Mouse (Mus musculus) gastrocnemius, adult 8-10 months (tissue): Measurements from ENCODE around the gene Eno2. TPM values are rescaled to one million over a fixed set of nuclear protein-coding genes. Genes with fewer than 3 reads are reported as not detected.

Source experiments
- DNase-seq, 2 experiments: peaks; one replicate each; pipeline ENCODE4 v3.0.0; 2022; ENCODE audit warnings: low spot score in 2 of 2
- total RNA-seq, 4 experiments: library from RNA; stranded (reverse); gene quantifications; 2 replicates each; pipeline ENCODE4 v1.2.4; 2022

The Eno2 gene
- total RNA-seq, 4 experiments from 2014 or later: 0.75 to 1.4 (median 1.1) TPM

DNA sequence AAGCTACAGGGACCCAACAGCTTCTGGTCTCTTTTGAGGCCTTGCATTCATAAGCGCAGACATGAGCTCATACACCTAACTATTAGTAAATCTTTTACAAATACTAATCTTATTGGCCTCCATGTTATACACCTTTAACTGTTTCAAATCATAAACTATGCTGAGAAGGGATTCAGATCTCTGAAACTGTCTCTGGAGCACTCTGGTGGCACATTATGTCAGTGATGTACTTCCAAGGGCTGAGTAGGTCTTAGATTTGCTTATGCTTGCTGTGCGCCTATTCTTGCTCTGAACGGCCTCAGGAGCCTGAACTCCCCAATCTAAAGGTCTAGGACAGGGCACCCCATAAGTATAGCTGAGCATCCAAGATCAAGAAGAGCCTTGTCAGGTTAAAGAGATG is 27.6 kb downstream of the Eno2 start:
- no peak for DNase-seq

DNA sequence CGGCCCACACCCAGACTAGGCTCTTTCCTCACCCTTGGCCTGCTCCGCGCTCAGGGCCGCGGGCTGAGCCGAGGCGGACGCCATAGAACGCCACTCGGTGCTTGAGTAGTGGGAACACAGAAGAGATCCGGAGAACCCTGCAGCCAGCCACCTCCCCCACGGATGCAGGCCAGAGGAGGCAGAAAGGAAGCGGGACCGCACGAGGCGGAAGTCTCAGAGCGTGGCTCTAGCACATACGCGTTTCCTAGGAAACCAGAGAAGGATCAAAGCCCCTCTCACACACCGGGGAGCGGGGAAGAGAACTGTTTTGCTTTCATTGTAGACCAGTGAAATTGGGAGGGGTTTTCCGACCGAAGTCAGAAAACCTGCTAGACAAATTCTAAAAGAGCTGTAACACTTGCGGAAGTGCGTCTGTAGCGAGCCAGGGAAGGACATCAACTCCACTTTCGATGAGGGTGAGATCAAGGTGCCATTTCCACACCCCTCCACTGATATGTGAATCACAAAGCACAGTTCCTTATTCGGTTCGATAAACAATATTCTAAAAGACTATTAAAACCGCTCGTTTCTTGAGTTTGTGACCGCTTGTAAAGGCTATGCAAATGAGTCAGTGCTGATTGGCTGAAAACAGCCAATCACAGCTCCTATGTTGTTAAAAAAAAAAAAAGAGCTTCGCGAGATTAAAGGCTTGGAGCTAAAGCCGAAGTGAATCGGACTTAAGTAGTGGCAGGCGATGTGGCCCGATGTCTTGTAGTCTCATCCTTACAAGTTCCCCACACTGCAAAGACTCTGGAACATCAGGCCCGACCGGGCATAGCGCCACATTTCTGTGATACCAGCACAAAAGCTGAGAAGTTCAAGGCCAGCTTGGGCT is 28.3 kb downstream of the Eno2 start, which contains the start of gene Grcc10:
Gene Grcc10 (minus strand): TSS at position 487 of the 874 bp plus-strand sequence.
- peak; percentile 77 to 81 for DNase-seq

DNA sequence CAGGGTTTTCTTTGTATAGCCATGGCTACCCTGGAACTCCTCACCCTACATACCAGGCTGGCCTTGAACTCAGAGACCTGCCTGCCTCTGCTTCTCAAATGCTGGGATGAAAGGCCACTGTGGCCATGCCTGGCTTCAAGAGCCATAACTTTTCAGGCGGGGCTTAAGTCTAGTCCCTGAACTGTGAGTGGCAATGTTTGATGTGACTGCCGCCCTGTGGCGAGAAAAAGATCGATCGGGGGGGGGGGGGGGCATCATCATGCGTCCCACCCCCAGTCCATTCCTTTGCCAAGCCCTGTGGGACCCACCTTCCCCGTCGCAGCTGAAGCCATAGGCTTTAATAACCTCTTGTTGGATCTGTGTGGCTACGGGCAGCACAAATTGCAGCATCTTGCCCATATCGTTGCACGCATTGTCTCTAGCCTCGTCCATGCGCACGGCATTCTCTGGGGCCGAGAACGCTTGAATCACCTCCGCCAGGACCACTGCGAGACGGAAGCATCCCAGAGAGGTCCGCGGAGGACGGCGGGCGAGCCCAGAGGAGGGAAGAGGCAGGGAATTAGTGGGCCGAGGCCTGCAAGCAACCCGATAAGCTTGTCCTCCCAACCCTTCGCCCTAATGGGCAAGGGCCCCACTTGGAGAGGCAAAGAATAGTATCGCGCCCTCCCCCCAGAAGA is 29.1 kb downstream of the Eno2 start:
- no peak for DNase-seq

DNA sequence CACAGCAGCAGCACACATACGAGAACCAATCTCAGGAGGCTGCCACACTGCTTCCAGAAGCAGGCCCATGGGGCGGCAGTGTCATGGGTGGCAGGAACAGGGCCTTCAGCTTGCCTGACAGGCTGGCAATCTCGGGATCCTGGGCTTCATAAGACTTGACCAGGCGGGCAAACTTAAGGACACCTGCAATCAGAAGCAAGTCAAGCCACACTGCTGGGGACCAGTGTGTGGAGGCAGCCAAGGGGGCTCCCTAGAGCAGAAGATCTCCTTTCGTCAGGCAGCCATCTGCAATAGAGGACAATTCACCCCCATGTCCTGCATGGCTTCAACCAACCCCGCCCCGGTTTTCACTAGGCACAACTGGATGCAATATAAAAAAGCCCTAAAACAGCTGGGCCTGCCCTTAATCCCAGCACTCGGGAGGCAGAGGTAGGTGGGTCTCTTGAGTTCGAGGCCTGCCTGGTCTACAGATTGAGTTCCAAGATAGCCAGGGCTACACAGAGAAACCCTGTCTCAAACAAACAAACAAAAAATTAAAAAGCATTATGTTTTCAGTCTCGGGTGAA is 30.2 kb downstream of the Eno2 start:
- no peak for DNase-seq

DNA sequence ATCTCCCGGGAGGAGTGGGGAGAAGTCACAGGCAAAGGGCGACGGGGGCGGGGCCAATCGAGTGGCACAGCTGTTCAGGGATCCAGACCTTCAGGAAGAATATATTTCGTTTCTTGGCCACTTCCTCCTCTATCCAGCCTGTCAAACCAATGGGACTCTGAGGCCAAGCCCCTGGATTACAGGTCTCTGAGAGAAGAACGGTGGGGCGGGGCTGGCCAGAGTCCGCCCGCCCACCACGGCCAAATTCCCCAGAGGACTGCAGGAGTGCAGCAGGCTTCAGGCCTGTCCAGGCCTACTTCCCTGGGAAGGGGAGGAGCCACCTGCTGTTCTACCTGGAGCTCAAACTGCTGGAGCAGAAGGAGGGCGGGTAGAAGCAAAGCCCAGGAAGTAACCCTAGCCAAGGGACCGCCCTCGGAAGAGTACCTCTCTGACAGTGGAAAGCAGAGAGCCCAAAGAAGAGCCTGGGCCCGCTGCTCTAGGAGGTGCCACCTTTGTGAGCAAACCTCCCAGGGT is 30.9 kb downstream of the Eno2 start, which contains the start of gene Ptpn6:
Gene Ptpn6 (minus strand): TSS at position 204 of the 513 bp plus-strand sequence.
- no peak for DNase-seq

DNA sequence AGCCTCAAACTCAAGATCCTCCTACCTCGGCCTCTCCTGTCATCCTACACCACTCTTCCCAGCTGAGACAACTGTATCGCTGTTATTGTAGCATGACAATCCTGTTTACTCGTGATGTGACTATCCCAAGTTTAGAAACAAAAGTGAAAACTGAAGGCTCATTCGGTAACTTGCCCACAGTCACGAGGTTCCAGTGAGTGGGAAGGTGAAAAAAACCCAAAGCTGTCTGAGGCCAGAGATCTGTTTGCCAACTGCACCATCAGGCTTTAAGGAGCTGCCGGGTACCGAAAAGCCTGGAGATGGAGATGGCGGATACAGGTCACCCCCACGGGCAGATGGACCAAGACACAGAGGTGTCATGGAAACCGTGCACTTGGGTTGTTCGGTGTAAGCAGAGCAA is 32.4 kb downstream of the Eno2 start:
- DNase-seq: no peak

DNA sequence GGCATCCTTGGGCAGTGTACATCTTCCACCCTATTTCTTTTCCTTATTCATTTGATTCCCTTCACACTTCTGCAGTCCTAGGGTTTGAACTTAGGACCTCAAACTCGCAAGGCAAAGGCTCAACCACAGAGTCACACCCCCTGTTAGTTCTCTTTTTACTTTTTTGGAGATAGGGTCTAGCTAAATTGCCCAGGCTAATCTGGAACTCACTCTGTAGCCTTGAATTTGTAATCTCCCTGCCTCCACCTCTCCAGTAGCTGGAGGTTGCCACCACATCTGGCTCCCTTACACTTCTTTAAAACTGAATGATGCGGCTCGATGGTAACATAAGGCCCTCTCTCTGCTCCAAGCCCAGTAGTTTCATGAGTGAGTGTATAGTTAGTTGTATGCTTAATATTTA is 35.1 kb downstream of the Eno2 start:
- DNase-seq: no peak

DNA sequence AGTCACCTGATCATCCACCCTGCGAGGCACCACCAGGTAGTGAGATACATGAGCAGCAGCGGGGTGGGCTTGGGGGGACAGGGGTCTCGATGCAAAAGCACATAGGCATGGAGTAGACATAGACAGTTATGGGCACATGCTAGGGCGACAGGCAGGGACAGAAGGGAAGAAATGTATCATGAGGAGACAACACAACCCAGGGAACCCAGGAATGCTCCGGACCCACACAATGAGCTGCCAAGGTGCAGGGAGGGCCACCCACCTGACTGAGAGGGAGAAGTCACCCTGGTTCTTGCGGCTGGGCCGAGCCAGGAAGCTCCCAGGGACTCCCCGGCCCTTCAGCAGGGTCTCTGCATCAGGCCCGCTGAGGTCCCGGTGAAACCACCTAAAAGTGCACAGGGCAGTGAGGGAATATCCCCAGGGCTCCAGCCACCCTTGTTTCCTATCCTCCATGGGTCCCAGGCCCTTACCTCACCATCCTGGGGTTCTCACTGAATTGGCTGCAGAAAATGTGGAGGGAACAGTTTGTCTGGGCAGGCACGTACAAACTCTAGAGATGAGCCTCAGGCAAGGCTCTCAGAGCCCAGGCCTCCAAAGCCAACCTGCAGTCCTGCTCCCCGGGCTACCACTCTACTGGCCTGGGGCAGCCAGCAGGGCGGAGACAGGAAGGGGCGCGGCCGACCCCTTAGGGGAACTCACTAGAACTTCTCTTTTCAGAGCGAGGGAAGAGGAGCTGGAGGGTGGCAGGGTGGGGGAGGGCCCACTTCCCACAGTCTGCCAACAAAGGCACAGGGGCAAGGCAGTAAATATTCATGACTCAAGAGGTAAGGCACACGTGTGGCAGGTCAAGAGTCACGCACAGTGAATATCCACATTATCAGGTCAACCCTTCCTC is 36.8 kb downstream of the Eno2 start:
- DNase-seq: no peak

DNA sequence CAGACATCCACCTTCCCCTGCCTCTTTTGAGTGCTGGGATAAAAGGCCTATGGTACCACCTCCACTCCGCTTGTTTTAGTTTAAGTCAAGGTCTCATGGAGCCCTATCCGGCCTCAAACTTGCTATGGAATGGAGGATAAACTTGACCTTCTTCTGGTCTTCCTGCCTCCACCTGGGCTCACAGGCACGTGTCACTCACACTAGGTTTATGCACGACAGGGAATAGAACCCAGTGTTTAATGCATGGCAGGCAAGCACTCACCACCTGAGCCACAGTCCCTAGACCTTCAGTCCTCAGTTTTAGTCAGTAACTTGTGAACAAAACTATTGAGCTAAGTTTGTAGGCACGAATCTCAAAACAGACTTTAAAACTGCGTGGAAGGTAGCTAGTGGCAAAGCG is 38.4 kb downstream of the Eno2 start:
- DNase-seq: no peak

DNA sequence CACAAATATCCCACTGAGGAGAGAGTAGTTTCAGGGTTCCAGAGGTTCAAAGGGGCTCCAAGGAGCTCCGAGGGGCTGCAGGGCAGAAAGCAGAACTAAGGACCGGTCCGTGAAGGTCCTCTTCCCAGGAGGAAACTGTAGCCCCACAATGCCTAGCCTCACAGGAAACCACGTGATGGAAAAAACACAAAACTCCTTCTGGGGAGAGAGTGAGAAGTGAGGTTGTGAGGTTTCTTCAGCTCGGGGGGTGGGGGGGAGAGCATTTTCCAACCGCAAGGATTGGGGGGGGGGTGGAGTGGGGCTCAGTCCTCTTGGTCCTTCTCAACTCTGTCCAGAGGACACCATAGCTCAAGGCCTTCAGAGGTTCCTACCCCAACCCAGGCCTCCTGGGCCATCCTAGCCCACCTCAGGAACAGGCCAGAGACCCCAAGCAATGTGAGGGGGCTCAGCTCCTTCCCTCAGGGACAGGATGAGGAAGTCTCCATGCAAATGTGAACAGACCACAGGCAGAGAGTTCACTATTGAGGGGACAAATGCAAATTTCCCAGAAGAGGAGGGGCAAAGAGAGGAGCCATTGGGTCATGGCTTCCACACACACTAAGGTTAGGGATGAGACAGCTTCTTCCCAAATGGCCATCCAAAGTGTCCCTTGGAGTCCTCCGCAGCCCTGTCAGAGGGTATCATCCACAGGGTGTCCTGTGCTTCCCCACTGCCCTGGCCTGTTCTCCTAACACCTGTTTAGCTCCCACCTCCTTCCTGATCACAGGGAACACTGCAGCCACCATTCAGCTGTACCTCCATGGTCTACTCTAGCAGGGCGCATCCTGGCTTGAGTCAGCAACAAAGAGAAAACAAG is 39.4 kb downstream of the Eno2 start:
- DNase-seq: no peak

DNA sequence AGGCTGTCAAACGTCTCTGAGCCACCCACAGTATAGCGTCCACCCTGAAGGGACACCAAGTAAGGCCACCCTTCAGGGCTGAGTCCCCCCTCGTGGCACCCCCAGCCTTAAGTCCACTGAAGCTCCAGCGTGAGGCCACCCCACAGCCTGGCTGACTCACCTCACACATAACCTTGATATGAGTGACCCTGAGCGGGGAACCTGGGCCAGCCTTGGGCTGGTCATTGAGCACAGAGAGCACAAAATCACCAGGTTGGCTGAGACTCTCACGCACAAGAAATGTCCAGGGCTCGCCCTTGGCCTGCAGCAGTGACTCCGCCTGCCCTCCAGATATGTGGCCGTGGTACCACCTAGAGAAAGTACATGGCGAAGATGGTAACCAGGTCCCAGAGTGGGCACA is 40.9 kb downstream of the Eno2 start:
- no peak for DNase-seq

DNA sequence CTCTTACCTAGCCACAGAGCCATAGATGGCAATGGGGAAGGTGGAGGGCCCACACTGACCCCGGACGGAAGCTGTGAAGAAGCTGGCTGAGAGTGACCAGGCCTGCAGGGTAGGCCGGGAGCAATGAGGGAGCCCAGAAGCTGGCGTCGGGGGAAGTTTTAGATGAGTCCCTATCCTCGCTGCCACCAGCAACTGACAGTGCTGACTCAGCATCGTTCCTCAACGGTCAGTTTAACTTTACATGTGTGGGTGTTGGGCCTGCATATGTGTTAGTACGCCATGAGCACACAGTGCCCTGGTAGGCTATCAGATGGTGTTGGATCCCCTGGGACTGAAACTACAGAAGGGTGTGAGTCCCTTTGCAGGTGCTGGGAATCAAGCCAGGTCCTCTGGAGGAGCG is 45.0 kb downstream of the Eno2 start:
- no peak for DNase-seq

DNA sequence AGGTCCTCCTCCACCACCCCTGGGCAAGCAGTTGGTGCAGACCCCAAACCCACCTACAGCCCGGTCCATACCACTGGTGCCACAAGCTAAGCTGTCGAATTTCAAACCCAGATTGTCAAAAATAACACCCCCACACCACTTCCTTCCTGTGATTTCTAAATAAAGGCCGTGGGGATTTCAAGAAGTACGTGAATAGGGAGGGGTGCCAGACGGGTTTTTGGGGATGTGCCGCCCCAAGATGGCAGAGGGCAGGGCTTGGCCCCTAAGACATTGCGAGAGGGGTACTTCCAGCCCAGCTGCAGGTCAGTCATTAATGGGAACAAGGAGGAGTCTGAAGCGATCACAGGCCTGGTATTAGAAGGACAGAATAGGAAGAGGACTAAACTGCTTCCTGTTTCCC is 45.9 kb downstream of the Eno2 start:
- DNase-seq: no peak

DNA sequence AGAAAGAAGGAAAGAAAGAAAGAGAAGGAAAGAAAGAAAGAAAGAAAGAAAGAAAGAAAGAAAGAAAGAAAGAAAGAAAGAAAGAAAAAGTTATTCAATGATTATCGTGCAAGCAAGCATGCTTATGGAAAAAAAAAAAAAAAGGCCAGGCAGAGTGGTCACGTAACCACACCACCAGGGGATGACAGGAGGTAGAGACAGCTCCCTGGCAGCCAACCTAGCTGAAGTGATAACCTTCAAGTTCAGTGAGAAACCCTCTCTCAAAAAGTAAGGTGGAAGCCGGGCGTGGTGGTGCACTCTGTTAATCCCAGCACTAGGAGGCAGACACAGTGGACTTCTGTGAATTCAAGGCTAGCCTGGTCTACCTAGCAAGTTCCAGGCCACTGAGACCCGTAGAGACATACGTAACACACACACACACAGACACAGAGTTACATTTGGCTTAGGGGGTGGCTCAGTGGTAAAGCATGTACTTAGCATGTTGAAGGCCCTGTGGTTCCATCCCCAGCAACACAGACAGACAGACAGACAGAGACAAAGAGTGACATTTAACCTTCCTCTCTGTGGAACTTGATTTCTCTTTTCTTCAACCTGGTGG is 46.5 kb downstream of the Eno2 start:
- DNase-seq: no peak

DNA sequence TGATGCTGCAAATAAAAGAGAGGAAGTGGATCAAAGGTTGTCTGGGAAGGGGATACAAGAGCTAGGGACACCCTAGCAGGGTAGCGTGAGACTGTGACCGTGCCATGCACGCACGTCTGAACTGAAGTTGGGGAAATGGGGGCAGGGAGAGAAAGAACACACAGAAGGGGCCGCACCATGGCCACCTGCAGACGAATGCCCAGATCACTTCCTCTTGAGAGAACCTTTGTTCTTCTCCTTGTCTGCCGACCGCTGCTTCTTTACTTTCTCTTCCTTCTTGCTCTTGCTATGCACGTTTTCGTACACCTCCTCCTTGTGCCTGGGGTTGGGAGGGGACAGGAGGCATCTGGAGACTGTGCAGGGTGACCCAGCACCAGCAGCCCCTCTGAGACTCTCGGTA is 48.6 kb downstream of the Eno2 start:
- no peak for DNase-seq

DNA sequence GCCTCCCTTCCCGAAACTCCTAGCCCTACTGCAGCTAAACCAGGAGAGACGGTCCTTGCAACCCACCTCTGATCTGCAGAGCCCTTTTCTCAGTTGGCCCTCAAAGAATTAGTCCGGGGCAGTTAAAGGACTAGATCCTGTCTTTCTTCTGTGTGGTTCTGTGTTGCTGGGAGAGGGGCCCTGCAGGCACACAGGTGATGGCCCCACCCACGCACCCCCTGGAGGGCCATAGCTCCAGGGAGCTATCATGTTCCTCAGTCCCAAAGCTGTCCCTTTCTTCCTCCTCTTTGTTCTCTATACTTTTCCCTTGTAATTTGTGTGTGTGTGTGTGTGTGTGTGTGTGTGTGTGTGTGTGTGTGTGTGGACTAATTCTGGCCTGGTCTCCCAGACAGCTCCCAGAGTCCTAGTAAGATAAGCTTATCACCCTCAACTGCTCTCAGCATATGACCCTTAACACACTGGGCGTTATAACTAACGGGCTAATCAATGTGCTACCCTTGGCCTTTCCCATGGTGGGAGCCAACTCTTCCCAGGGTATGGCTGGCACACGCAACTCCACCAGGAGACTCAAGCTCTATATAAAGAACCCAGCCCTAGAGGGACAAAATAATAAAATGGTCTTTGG is 50.0 kb downstream of the Eno2 start:
- no peak for DNase-seq

DNA sequence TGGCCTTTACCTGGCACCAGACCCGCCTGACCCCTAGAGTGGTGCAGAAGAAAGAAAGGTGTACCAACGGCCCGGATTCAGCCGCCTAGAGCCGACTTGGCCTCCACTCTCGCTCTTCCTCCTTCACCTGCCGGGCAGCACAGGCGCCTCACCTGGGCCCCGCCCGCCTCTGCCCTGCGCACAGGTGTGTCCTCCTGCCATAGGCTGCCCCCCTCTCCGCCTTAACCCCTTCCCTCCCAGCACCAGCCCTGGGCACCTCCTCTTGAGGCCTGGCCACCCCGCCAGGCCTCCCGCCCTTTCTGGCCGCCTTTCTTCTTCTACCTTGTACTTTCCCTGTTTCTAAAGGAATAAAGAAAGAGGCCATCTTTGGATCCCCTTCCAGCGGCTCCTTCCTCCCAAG is 50.8 kb downstream of the Eno2 start:
- no peak for DNase-seq

DNA sequence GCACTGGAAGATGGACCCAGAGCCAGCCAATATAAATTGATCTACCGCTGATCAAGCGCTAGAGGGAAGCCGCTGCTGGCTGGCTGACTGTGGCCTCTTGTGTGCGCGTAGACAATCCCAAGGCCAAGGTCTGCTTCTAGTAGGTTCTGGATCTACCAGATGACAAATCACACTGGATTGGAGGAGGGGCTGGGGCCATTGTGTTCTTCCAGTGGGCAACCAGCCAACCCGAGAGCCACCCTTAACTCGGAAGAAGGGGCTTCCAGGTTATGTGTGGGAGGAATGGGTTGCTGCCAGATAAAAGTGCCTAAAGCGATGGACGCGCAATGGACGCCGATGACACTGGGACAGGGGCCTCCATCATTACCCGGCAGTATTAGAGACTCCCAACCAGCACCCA is 51.5 kb downstream of the Eno2 start:
- DNase-seq: no peak

DNA sequence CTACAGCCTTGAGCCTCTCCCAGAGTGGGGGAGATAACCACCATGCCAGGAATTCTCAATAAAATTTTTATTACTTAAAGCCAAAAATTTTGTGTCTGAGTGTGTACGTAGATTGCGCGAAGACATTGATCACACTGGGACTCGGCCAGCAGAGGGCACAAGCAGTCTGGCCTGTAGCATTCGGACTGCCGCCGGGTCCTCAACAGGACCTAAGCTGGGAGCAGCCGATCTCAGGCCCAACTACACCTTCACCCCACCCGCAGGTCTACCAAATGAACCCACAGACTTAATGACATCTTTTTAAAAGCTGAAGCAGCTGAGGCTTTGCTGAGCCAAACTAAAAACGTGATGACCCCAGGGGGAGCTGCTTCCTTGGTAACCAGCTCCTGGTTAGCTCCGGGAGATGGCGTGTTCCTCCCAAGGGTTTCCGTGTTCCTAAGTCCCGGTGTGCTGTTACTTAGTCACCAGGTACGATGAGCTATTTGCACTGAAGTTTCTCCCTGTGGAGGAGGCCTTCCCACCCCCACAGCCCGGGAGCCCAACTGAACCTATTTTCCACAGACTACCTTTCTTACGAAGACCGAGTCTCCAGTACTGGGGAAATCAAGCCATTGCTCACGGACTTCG is 52.5 kb downstream of the Eno2 start:
- no peak for DNase-seq
